Mouse (Mus musculus): ENCODE results near the gene Rbbp8nl. TPM values are rescaled to one million over a fixed set of nuclear protein-coding genes. Genes with fewer than 3 reads are reported as not detected.

Gene Rbbp8nl
- polyA plus RNA-seq, 1 experiment: 0.36 TPM

DNA sequence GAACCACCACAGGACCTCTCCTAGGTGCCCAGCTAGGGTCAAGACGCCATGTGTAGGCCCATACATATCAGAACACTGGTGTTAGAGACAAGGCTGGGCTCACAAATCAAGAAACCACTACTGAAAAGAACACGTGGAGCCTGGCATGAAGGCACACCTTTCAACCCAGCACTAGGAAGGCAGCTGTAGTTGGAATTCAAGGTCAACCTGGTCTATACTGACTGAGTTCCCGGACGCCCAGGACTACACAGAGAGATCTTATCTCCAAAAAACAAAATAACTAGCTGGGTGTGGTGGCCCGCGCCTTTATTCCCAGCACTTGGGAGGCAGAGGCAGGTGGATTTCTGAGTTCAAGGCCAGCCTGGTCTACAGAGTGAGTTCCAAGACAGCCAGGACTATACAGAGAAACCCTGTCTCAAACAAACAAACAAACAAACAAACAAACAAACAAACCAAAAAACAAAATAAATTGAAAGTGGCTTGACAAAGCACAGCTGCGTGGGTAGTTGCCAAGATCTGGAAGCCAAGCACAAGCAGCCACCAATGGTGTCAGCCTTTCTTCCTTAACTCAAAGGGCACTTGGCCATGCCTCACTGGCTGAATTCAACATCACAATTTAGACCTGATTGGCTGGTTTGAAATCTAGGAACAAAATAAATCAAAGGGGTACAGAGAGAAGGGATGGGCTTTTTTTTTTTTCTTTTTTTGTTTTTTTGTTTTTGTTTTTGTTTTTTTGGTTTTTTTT is 51.9 kb downstream of the Rbbp8nl start:
- DNase-seq: no peak
- H3K27me3 ChIP-seq (ENCODE audit: control insufficient read depth, insufficient read depth, low read length): no peaks in the 10 kb centered on the region
- TF ChIP-seq POLR2A (IDR thresholded peaks at IDR 0.05; ENCODE audit: control insufficient read depth, extremely low read depth, insufficient read depth, low read length, poor library complexity): no peak
- no peak for TF ChIP-seq CTCF (IDR thresholded peaks at IDR 0.05; ENCODE audit: borderline replicate concordance, control insufficient read depth, extremely low read depth, insufficient read depth, low read length, poor library complexity)
- 92% methylated on average over 7 of the region's 7 CpGs for WGBS
- no peak overlapping the region for H3K4me3 ChIP-seq (ENCODE audit: control insufficient read depth, insufficient read depth, low read length)
- H3K36me3 ChIP-seq (ENCODE audit: control insufficient read depth, insufficient read depth, low read length): no peaks in the 10 kb centered on the region
- no peaks in the 10 kb centered on the region; the same call in 1 of the 2 replicates for H3K4me1 ChIP-seq (replicated peaks; ENCODE audit: control insufficient read depth, insufficient read depth, low read length)
- no peak overlapping the region for H3K27ac ChIP-seq (ENCODE audit: control insufficient read depth, insufficient read depth, low read length)

DNA sequence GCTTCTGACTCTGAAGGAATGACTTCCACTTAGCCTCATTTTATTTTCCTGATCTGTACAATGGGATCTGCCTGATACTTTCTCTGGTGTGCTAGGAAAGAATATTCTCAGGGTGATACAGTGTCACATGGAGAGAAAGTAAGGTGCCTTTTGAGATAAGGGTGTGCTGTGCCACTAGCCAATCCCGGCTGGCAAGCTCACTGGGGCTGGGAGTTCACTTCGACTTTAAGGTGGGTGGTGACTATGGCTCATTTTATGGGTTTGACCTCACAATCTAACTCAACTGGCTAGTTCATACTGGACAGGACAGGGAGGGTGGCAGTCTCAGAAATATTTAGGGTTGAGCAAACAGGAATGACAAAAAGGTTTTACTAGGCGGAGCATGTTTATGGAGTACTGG is 52.7 kb downstream of the Rbbp8nl start:
- no peak for TF ChIP-seq CTCF (IDR thresholded peaks at IDR 0.05; ENCODE audit: borderline replicate concordance, control insufficient read depth, extremely low read depth, insufficient read depth, low read length, poor library complexity)
- TF ChIP-seq POLR2A (IDR thresholded peaks at IDR 0.05; ENCODE audit: control insufficient read depth, extremely low read depth, insufficient read depth, low read length, poor library complexity): no peak
- no peak for DNase-seq
- Histone ChIP-seq H3K4me3 (ENCODE audit: control insufficient read depth, insufficient read depth, low read length) (no peak overlapping the region), H3K27ac (ENCODE audit: control insufficient read depth, insufficient read depth, low read length) (no peak overlapping the region), H3K36me3 (ENCODE audit: control insufficient read depth, insufficient read depth, low read length) (no peaks in the 10 kb centered on the region), H3K27me3 (ENCODE audit: control insufficient read depth, insufficient read depth, low read length) (no peaks in the 10 kb centered on the region), H3K4me1 (replicated peaks; ENCODE audit: control insufficient read depth, insufficient read depth, low read length) (no peaks in the 10 kb centered on the region; the same call in 1 of the 2 replicates)
- 92% methylated on average over 3 of the region's 3 CpGs for WGBS

DNA sequence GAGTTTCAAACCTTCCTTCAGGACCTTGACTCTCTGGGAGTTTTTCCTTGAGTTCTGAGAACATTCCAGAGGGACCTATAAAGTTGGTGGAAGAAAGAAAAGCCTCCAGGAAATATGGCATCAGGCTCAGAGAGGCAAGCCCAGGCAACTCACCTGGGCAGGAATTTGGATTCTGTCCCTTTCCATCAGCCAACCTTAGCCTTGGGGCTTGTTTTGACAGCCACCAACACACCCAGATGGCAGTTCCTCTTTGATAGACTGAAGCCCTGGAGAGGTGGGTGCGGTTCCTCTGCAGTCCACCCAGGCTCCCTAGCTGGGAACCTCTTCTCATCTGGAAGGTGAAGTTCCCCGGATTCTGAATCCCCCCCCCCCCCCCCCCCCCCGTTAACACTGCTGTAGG is 53.2 kb downstream of the Rbbp8nl start:
- WGBS: 23% methylated on average over 2 of the region's 3 CpGs

DNA sequence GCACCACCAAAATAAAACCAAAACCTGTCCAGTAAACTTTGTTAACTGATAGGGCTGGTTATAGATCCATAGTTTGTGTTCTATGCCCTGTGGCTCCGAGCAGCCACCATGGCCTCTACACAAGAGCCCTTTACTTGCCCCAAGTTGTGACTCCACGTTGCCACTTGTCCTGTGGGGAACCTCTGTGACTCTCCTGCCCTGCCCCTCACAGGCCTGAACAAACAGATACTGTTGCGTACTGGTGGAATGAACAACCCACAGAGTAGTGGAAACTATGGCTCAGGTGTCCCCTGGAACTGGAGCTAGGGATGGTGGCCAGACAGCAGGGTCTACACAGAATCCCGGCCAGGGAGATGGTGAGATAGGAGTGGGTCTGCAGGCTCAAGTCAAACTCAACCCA is 53.9 kb downstream of the Rbbp8nl start:
- no peaks in the 10 kb centered on the region for H3K27me3 ChIP-seq (ENCODE audit: control insufficient read depth, insufficient read depth, low read length)
- no peak for DNase-seq
- H3K4me1 ChIP-seq (replicated peaks; ENCODE audit: control insufficient read depth, insufficient read depth, low read length): no peaks in the 10 kb centered on the region; the same call in 1 of the 2 replicates
- 85% methylated on average over 4 of the region's 4 CpGs for WGBS
- H3K27ac ChIP-seq (ENCODE audit: control insufficient read depth, insufficient read depth, low read length): no peak overlapping the region
- TF ChIP-seq CTCF (IDR thresholded peaks at IDR 0.05; ENCODE audit: borderline replicate concordance, control insufficient read depth, extremely low read depth, insufficient read depth, low read length, poor library complexity): no peak
- no peak for TF ChIP-seq POLR2A (IDR thresholded peaks at IDR 0.05; ENCODE audit: control insufficient read depth, extremely low read depth, insufficient read depth, low read length, poor library complexity)
- no peak overlapping the region for H3K4me3 ChIP-seq (ENCODE audit: control insufficient read depth, insufficient read depth, low read length)
- H3K36me3 ChIP-seq (ENCODE audit: control insufficient read depth, insufficient read depth, low read length): no peaks in the 10 kb centered on the region

More for the DNA sequence above, 53.2 kb downstream of the Rbbp8nl start:
- Histone ChIP-seq H3K4me1 (replicated peaks; ENCODE audit: control insufficient read depth, insufficient read depth, low read length) (no peaks in the 10 kb centered on the region; the same call in 1 of the 2 replicates), H3K4me3 (ENCODE audit: control insufficient read depth, insufficient read depth, low read length) (no peak overlapping the region), H3K27ac (ENCODE audit: control insufficient read depth, insufficient read depth, low read length) (no peak overlapping the region), H3K27me3 (ENCODE audit: control insufficient read depth, insufficient read depth, low read length) (no peaks in the 10 kb centered on the region), H3K36me3 (ENCODE audit: control insufficient read depth, insufficient read depth, low read length) (no peaks in the 10 kb centered on the region)
- DNase-seq: no peak
- TF ChIP-seq CTCF (IDR thresholded peaks at IDR 0.05; ENCODE audit: borderline replicate concordance, control insufficient read depth, extremely low read depth, insufficient read depth, low read length, poor library complexity) (no peak), POLR2A (IDR thresholded peaks at IDR 0.05; ENCODE audit: control insufficient read depth, extremely low read depth, insufficient read depth, low read length, poor library complexity) (no peak)

DNA sequence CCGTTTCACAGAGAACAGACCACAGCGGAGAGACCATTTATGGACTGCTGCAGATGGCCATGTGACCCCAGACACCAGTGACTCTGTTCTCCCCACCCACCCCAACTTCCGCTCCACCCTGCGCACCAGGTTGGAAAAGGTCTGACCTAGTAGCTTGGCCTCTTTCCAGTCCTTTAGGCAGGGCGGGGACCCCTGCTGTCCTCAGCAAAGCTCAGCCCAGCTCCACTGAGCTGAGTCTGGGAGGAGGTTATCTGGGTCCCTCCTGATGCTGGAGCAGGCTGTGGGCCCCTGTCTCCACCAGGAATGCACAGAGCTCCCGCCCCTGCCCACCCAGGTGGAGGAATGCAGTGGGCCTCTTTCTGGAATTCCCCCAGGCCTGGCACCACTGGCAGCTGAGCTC is 54.7 kb downstream of the Rbbp8nl start:
- Histone ChIP-seq H3K4me3 (ENCODE audit: control insufficient read depth, insufficient read depth, low read length) (no peak overlapping the region), H3K36me3 (ENCODE audit: control insufficient read depth, insufficient read depth, low read length) (no peaks in the 10 kb centered on the region), H3K27me3 (ENCODE audit: control insufficient read depth, insufficient read depth, low read length) (no peaks in the 10 kb centered on the region), H3K4me1 (replicated peaks; ENCODE audit: control insufficient read depth, insufficient read depth, low read length) (no peaks in the 10 kb centered on the region; the same call in 1 of the 2 replicates), H3K27ac (ENCODE audit: control insufficient read depth, insufficient read depth, low read length) (no peak overlapping the region)
- 84% methylated on average over 6 of the region's 6 CpGs for WGBS
- DNase-seq: no peak
- TF ChIP-seq CTCF (IDR thresholded peaks at IDR 0.05; ENCODE audit: borderline replicate concordance, control insufficient read depth, extremely low read depth, insufficient read depth, low read length, poor library complexity): no peak
- no peak for TF ChIP-seq POLR2A (IDR thresholded peaks at IDR 0.05; ENCODE audit: control insufficient read depth, extremely low read depth, insufficient read depth, low read length, poor library complexity)

DNA sequence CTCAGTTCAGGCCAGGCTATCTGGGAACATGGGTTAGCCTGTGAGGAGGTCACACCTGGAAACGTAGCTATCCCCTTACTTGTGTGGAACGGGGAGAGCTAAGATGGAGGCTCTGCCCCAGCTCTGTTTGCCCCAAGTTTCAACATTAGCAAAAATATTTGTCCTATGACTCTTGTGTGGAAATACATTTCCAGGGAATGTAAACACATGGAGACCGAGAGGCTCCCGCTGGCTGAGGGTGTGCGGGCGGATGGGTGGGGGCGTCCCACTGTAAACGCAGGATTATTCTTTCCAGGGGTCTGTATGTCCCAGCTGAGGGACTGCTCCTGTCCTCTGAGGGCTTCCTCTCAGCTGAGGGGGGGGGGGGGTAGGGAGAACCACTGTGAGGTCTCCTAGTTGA is 55.3 kb downstream of the Rbbp8nl start:
- WGBS: 98% methylated on average over 8 of the region's 8 CpGs

More for the DNA sequence above, 55.3 kb downstream of the Rbbp8nl start:
- no peak for DNase-seq
- no peak for TF ChIP-seq CTCF (IDR thresholded peaks at IDR 0.05; ENCODE audit: borderline replicate concordance, control insufficient read depth, extremely low read depth, insufficient read depth, low read length, poor library complexity)
- TF ChIP-seq POLR2A (IDR thresholded peaks at IDR 0.05; ENCODE audit: control insufficient read depth, extremely low read depth, insufficient read depth, low read length, poor library complexity): no peak
- no peaks in the 10 kb centered on the region for H3K27me3 ChIP-seq (ENCODE audit: control insufficient read depth, insufficient read depth, low read length)
- no peak overlapping the region for H3K27ac ChIP-seq (ENCODE audit: control insufficient read depth, insufficient read depth, low read length)
- H3K4me3 ChIP-seq (ENCODE audit: control insufficient read depth, insufficient read depth, low read length): no peak overlapping the region
- no peaks in the 10 kb centered on the region; the same call in 1 of the 2 replicates for H3K4me1 ChIP-seq (replicated peaks; ENCODE audit: control insufficient read depth, insufficient read depth, low read length)
- H3K36me3 ChIP-seq (ENCODE audit: control insufficient read depth, insufficient read depth, low read length): no peaks in the 10 kb centered on the region
